Mouse (Mus musculus) heart, postnatal 0 days (tissue): ENCODE measurements around the gene Uba6.

Source experiments
- CTCF ChIP-seq: IDR thresholded peaks from 2 replicates; pipeline ENCODE4 v1.5.1; 2016; ENCODE audit warnings: antibody characterized with exemption, control low read depth, low read depth
- EP300 ChIP-seq: IDR thresholded peaks from 2 replicates; pipeline ENCODE4 v1.6.1; 2016; ENCODE audit warnings: antibody characterized with exemption, low read depth

DNA sequence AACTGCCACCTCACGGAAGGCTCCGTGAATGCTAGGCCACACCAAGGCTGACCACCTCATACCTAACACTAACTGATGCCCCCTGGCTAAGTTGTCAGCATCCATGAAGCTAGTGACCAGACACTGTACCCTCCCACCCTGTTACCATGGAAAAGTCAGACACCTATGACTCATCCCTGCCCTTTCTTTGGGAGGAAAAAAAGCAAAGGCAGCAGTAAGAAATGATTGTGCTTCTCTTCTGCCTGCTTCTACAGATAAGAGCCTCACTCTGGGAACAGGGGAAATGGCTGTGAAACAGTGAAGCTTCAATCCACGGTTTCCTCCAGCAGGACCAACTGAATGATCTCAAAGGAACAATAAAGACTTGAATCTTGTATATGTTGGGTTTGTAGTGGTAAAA, 104.2 kb downstream of the Uba6 start:
- TF ChIP-seq CTCF (no peak), EP300 (no peak)
